Mouse (Mus musculus): ENCODE data around the gene Slc2a9. TPM values are rescaled to one million over a fixed set of nuclear protein-coding genes. Genes with fewer than 3 reads are reported as not detected.

The Slc2a9 gene
- polyA plus RNA-seq, 1 experiment = 1.4 TPM

- TF ChIP-seq MYOD1 (IDR thresholded peaks at IDR 0.05; ENCODE audit: control insufficient read depth, insufficient read length, low read depth) (peak; percentile 16), CTCF (IDR thresholded peaks at IDR 0.05; ENCODE audit: control insufficient read depth, insufficient read depth, insufficient read length) (no peak), MAX (IDR thresholded peaks at IDR 0.05) (peak; percentile 12)
- Histone ChIP-seq H3K4me3 (ENCODE audit: insufficient read depth, poor library complexity, severe bottlenecking) (no peak overlapping the region), H3ac (ENCODE audit: control insufficient read depth, insufficient read length, low read depth) (no peak overlapping the region), H3K36me3 (ENCODE audit: control insufficient read depth, insufficient read depth) (peaks cover 93% of the 10 kb centered on the region), H3K79me3 (ENCODE audit: low read depth) (peaks cover 45% of the 10 kb centered on the region), H3K27me3 (ENCODE audit: control insufficient read depth, insufficient read depth, insufficient read length) (no peaks in the 10 kb centered on the region), H3K79me2 (ENCODE audit: control insufficient read depth, insufficient read depth) (peaks cover 80% of the 10 kb centered on the region)
Measured at GRCm38 (mm10) chr5:38544423-38545415, 41.8 kb upstream of the Slc2a9 start.

GRCm38 (mm10) chr5:38543496-38544217 is 40.7 kb upstream of the Slc2a9 start:
- peaks cover 79% of the 10 kb centered on the region for H3K79me2 ChIP-seq (ENCODE audit: control insufficient read depth, insufficient read depth)
- H3K4me3 ChIP-seq (ENCODE audit: insufficient read depth, poor library complexity, severe bottlenecking) = no peak overlapping the region
- no peak for TF ChIP-seq MYOD1 (IDR thresholded peaks at IDR 0.05; ENCODE audit: control insufficient read depth, insufficient read length, low read depth)
- TF ChIP-seq CEBPB (IDR thresholded peaks at IDR 0.05; ENCODE audit: low read depth) = no peak
- TF ChIP-seq FOSL1 (IDR thresholded peaks at IDR 0.05; ENCODE audit: insufficient read depth, low read length, poor library complexity, severe bottlenecking) = no peak
- no peak for TF ChIP-seq CTCF (IDR thresholded peaks at IDR 0.05; ENCODE audit: control insufficient read depth, insufficient read depth, insufficient read length)
- no peak for TF ChIP-seq MAX (IDR thresholded peaks at IDR 0.05)
- TF ChIP-seq MYOG (IDR thresholded peaks at IDR 0.05; ENCODE audit: control insufficient read depth, extremely low read depth, insufficient read length) = no peak
- TF ChIP-seq USF1 (IDR thresholded peaks at IDR 0.05; ENCODE audit: low read depth) = no peak
- peaks cover 93% of the 10 kb centered on the region for H3K36me3 ChIP-seq (ENCODE audit: control insufficient read depth, insufficient read depth)
- H3ac ChIP-seq (ENCODE audit: control insufficient read depth, insufficient read length, low read depth) = no peak overlapping the region
- H3K27me3 ChIP-seq (ENCODE audit: control insufficient read depth, insufficient read depth, insufficient read length) = no peaks in the 10 kb centered on the region
- peaks cover 37% of the 10 kb centered on the region for H3K79me3 ChIP-seq (ENCODE audit: low read depth)

GRCm38 (mm10) chr5:38541728-38542127 is 38.8 kb upstream of the Slc2a9 start:
- H3K79me2 ChIP-seq (ENCODE audit: control insufficient read depth, insufficient read depth) = peaks cover 64% of the 10 kb centered on the region
- H3K79me3 ChIP-seq (ENCODE audit: low read depth) = peaks cover 25% of the 10 kb centered on the region
- no peak overlapping the region for H3K4me3 ChIP-seq (ENCODE audit: insufficient read depth, poor library complexity, severe bottlenecking)
- no peak overlapping the region for H3ac ChIP-seq (ENCODE audit: control insufficient read depth, insufficient read length, low read depth)
- peaks cover 93% of the 10 kb centered on the region for H3K36me3 ChIP-seq (ENCODE audit: control insufficient read depth, insufficient read depth)
- no peak for TF ChIP-seq MYOD1 (IDR thresholded peaks at IDR 0.05; ENCODE audit: control insufficient read depth, insufficient read length, low read depth)
- no peak for TF ChIP-seq CEBPB (IDR thresholded peaks at IDR 0.05; ENCODE audit: low read depth)
- TF ChIP-seq CTCF (IDR thresholded peaks at IDR 0.05; ENCODE audit: control insufficient read depth, insufficient read depth, insufficient read length) = no peak
- TF ChIP-seq USF1 (IDR thresholded peaks at IDR 0.05; ENCODE audit: low read depth) = no peak
- no peak for TF ChIP-seq MAX (IDR thresholded peaks at IDR 0.05)
- TF ChIP-seq FOSL1 (IDR thresholded peaks at IDR 0.05; ENCODE audit: insufficient read depth, low read length, poor library complexity, severe bottlenecking) = no peak
- no peak for TF ChIP-seq MYOG (IDR thresholded peaks at IDR 0.05; ENCODE audit: control insufficient read depth, extremely low read depth, insufficient read length)
- H3K27me3 ChIP-seq (ENCODE audit: control insufficient read depth, insufficient read depth, insufficient read length) = no peaks in the 10 kb centered on the region

GRCm38 (mm10) chr5:38540898-38541297 is 38.0 kb upstream of the Slc2a9 start:
- H3K27me3 ChIP-seq (ENCODE audit: control insufficient read depth, insufficient read depth, insufficient read length) = no peaks in the 10 kb centered on the region
- peaks cover 24% of the 10 kb centered on the region for H3K79me3 ChIP-seq (ENCODE audit: low read depth)
- H3K4me3 ChIP-seq (ENCODE audit: insufficient read depth, poor library complexity, severe bottlenecking) = no peak overlapping the region
- TF ChIP-seq FOSL1 (IDR thresholded peaks at IDR 0.05; ENCODE audit: insufficient read depth, low read length, poor library complexity, severe bottlenecking) (no peak), CTCF (IDR thresholded peaks at IDR 0.05; ENCODE audit: control insufficient read depth, insufficient read depth, insufficient read length) (no peak), CEBPB (IDR thresholded peaks at IDR 0.05; ENCODE audit: low read depth) (no peak), MYOD1 (IDR thresholded peaks at IDR 0.05; ENCODE audit: control insufficient read depth, insufficient read length, low read depth) (no peak), MAX (IDR thresholded peaks at IDR 0.05) (no peak), USF1 (IDR thresholded peaks at IDR 0.05; ENCODE audit: low read depth) (no peak), MYOG (IDR thresholded peaks at IDR 0.05; ENCODE audit: control insufficient read depth, extremely low read depth, insufficient read length) (no peak)
- H3ac ChIP-seq (ENCODE audit: control insufficient read depth, insufficient read length, low read depth) = no peak overlapping the region
- peaks cover 56% of the 10 kb centered on the region for H3K79me2 ChIP-seq (ENCODE audit: control insufficient read depth, insufficient read depth)
- H3K36me3 ChIP-seq (ENCODE audit: control insufficient read depth, insufficient read depth) = peaks cover 93% of the 10 kb centered on the region

GRCm38 (mm10) chr5:38538508-38538907 is 35.6 kb upstream of the Slc2a9 start:
- Histone ChIP-seq H3K4me3 (ENCODE audit: insufficient read depth, poor library complexity, severe bottlenecking) (no peak overlapping the region), H3K79me3 (ENCODE audit: low read depth) (peaks cover 16% of the 10 kb centered on the region), H3K27me3 (ENCODE audit: control insufficient read depth, insufficient read depth, insufficient read length) (no peaks in the 10 kb centered on the region), H3ac (ENCODE audit: control insufficient read depth, insufficient read length, low read depth) (no peak overlapping the region), H3K79me2 (ENCODE audit: control insufficient read depth, insufficient read depth) (peaks cover 40% of the 10 kb centered on the region), H3K36me3 (ENCODE audit: control insufficient read depth, insufficient read depth) (peaks cover 98% of the 10 kb centered on the region)
- TF ChIP-seq MAX (IDR thresholded peaks at IDR 0.05) = no peak
- TF ChIP-seq CEBPB (IDR thresholded peaks at IDR 0.05; ENCODE audit: low read depth) = no peak
- no peak for TF ChIP-seq MYOD1 (IDR thresholded peaks at IDR 0.05; ENCODE audit: control insufficient read depth, insufficient read length, low read depth)
- no peak for TF ChIP-seq USF1 (IDR thresholded peaks at IDR 0.05; ENCODE audit: low read depth)
- no peak for TF ChIP-seq CTCF (IDR thresholded peaks at IDR 0.05; ENCODE audit: control insufficient read depth, insufficient read depth, insufficient read length)
- TF ChIP-seq FOSL1 (IDR thresholded peaks at IDR 0.05; ENCODE audit: insufficient read depth, low read length, poor library complexity, severe bottlenecking) = no peak
- no peak for TF ChIP-seq MYOG (IDR thresholded peaks at IDR 0.05; ENCODE audit: control insufficient read depth, extremely low read depth, insufficient read length)
